Mouse (Mus musculus) spleen, adult 2 months (tissue): ENCODE data around the gene Vwa8. TPM values are rescaled to one million over a fixed set of nuclear protein-coding genes. Genes with fewer than 3 reads are reported as not detected.

ENCODE experiments used
- DNase-seq, 2 experiments: peaks; one replicate each; pipeline versions ENCODE4 v3.0.0 to v3.0.0-alpha.2; 2012 to 2021; ENCODE audit warnings: low spot score in 2 of 2, low read depth in 1 of 2
- H3K27ac ChIP-seq: fragments of 200-500 bp; 2 replicates; pipeline ENCODE4 v1.5.1; 2012; ENCODE audit warnings: low read length, inconsistent platforms; ENCODE audit not compliant: insufficient read depth
- H3K27me3 ChIP-seq: fragments of 200-500 bp; 2 replicates; pipeline ENCODE4 v1.6.1; 2012; ENCODE audit warnings: mild to moderate bottlenecking, moderate library complexity, low read length, inconsistent platforms; ENCODE audit not compliant: control insufficient read depth, insufficient read depth
- H3K36me3 ChIP-seq: fragments of 200-500 bp; 2 replicates; pipeline ENCODE4 v1.6.1; 2012; ENCODE audit warnings: mild to moderate bottlenecking, low read length, inconsistent platforms; ENCODE audit not compliant: control insufficient read depth, insufficient read depth
- H3K4me1 ChIP-seq: fragments of 200-500 bp; 2 replicates; pipeline ENCODE4 v1.6.1; 2011; ENCODE audit warnings: inconsistent platforms; ENCODE audit not compliant: control insufficient read depth, insufficient read depth, insufficient read length
- H3K4me3 ChIP-seq: fragments of 200-500 bp; 2 replicates; pipeline ENCODE4 v1.5.1; 2011; ENCODE audit warnings: mild to moderate bottlenecking, inconsistent platforms; ENCODE audit not compliant: insufficient read depth, insufficient read length; ENCODE audit errors: extremely low read depth
- CTCF ChIP-seq: fragments of 200-500 bp; IDR thresholded peaks from 2 replicates; pipeline ENCODE4 v1.5.1; 2011; ENCODE audit warnings: mild to moderate bottlenecking, inconsistent platforms; ENCODE audit not compliant: insufficient read depth, insufficient read length, insufficient replicate concordance; ENCODE audit errors: extremely low read depth
- POLR2A ChIP-seq: fragments of 200-500 bp; IDR thresholded peaks from 2 replicates; pipeline ENCODE4 v1.6.1; 2011; ENCODE audit warnings: low read depth, low read length, inconsistent platforms
- WGBS: fragments of 180-500 bp; shearing (Covaris S2); methylation state at CpG from one replicate; pipeline ENCODE4 v1.1.7; 2018; 5-methylcytosine and 5-hydroxymethylcytosine counted together
- polyA plus RNA-seq: library from polyadenylated mRNA; depleted of rRNA; stranded (reverse); fragments of >200 nt; gene quantifications from 2 replicates; pipeline ENCODE4 v1.2.3, GENCODE M21; 2012

The Vwa8 gene
- polyA plus RNA-seq, 1 experiment, result 4.9 TPM

GRCm38 (mm10) chr14:79157451-79158218, 308.8 kb downstream of the Vwa8 start:
- TF ChIP-seq POLR2A (no peak), CTCF (no peak)
- Histone ChIP-seq H3K36me3 (0 out of 2 replicates have a peak, but pooled peaks cover 2% of the 10 kb centered on the region), H3K4me3 (no peak overlapping the region), H3K27ac (no peak overlapping the region), H3K4me1 (no peaks in the 10 kb centered on the region), H3K27me3 (no peaks in the 10 kb centered on the region)
- 78% methylated on average over 17 of the region's 17 CpGs for WGBS
- no peak for DNase-seq

GRCm38 (mm10) chr14:79158219-79158521, 309.3 kb downstream of the Vwa8 start:
- TF ChIP-seq CTCF (no peak), POLR2A (no peak)
- H3K27ac ChIP-seq, result no peak overlapping the region
- DNase-seq, result no peak
- WGBS, result 91% methylated on average over 12 of the region's 12 CpGs
- H3K27me3 ChIP-seq, result no peaks in the 10 kb centered on the region
- H3K36me3 ChIP-seq, result 0 out of 2 replicates have a peak, but pooled peaks cover 2% of the 10 kb centered on the region
- no peak overlapping the region for H3K4me3 ChIP-seq
- H3K4me1 ChIP-seq, result no peaks in the 10 kb centered on the region

GRCm38 (mm10) chr14:79158673-79159200, 309.9 kb downstream of the Vwa8 start:
- 0 out of 2 replicates have a peak, but pooled peaks cover 2% of the 10 kb centered on the region for H3K36me3 ChIP-seq
- WGBS, result 92% methylated on average over 4 of the region's 4 CpGs

GRCm38 (mm10) chr14:79159451-79159850, 310.6 kb downstream of the Vwa8 start:
- no peaks in the 10 kb centered on the region for H3K4me1 ChIP-seq

More at GRCm38 (mm10) chr14:79158673-79159200, 309.9 kb downstream of the Vwa8 start:
- Histone ChIP-seq H3K4me3 (no peak overlapping the region), H3K27me3 (no peaks in the 10 kb centered on the region), H3K27ac (no peak overlapping the region), H3K4me1 (no peaks in the 10 kb centered on the region)
- DNase-seq, result no peak
- TF ChIP-seq CTCF, result no peak
- no peak for TF ChIP-seq POLR2A

GRCm38 (mm10) chr14:79160486-79160885, 311.6 kb downstream of the Vwa8 start:
- H3K27ac ChIP-seq, result no peak overlapping the region
- no peak for DNase-seq
- TF ChIP-seq CTCF, result no peak
- TF ChIP-seq POLR2A, result no peak
- H3K27me3 ChIP-seq, result no peaks in the 10 kb centered on the region
- 0 out of 2 replicates have a peak, but pooled peaks cover 2% of the 10 kb centered on the region for H3K36me3 ChIP-seq
- H3K4me1 ChIP-seq, result no peaks in the 10 kb centered on the region
- H3K4me3 ChIP-seq, result no peak overlapping the region
- WGBS, result 91% methylated on average over 10 of the region's 10 CpGs

More at GRCm38 (mm10) chr14:79159451-79159850, 310.6 kb downstream of the Vwa8 start:
- 91% methylated on average over 8 of the region's 8 CpGs for WGBS
- Histone ChIP-seq H3K36me3 (0 out of 2 replicates have a peak, but pooled peaks cover 2% of the 10 kb centered on the region), H3K4me3 (no peak overlapping the region), H3K27me3 (no peaks in the 10 kb centered on the region), H3K27ac (no peak overlapping the region)
- TF ChIP-seq CTCF, result no peak
- no peak for TF ChIP-seq POLR2A
- no peak for DNase-seq

GRCm38 (mm10) chr14:79160966-79161365, 312.1 kb downstream of the Vwa8 start:
- 93% methylated on average over 7 of the region's 7 CpGs for WGBS
- DNase-seq, result no peak
- no peak for TF ChIP-seq CTCF
- no peak for TF ChIP-seq POLR2A
- H3K4me1 ChIP-seq, result no peaks in the 10 kb centered on the region
- no peak overlapping the region for H3K27ac ChIP-seq
- H3K27me3 ChIP-seq, result no peaks in the 10 kb centered on the region
- no peak overlapping the region for H3K4me3 ChIP-seq
- H3K36me3 ChIP-seq, result 0 out of 2 replicates have a peak, but pooled peaks cover 2% of the 10 kb centered on the region

- 91% methylated on average over 9 of the region's 9 CpGs for WGBS
- no peaks in the 10 kb centered on the region for H3K4me1 ChIP-seq
- H3K27ac ChIP-seq, result no peak overlapping the region
- DNase-seq, result no peak
- no peak for TF ChIP-seq POLR2A
- TF ChIP-seq CTCF, result no peak
- no peaks in the 10 kb centered on the region for H3K27me3 ChIP-seq
- H3K36me3 ChIP-seq, result 0 out of 2 replicates have a peak, but pooled peaks cover 2% of the 10 kb centered on the region
- H3K4me3 ChIP-seq, result no peak overlapping the region
These were observed 312.9 kb downstream of the Vwa8 start for GRCm38 (mm10) chr14:79161741-79162140.
